Mouse (Mus musculus) embryonic facial prominence, embryonic 12.5 days (tissue): Measurements from ENCODE around the gene Ccdc170. TPM values are rescaled to one million over a fixed set of nuclear protein-coding genes. Genes with fewer than 3 reads are reported as not detected.
A peak's percentile ranks its signal among the peaks of the same experiment; 100 is the strongest.

Experiments used
- ATAC-seq: fragments of 200-750 bp; cut with Nextera tagmentation; 2 replicates; pipeline ENCODE4 v1.8.0; 2017; ENCODE audit not compliant: insufficient number of reproducible peaks, insufficient read depth, low FRiP score, low TSS enrichment
- H3K27ac ChIP-seq: fragments of 300-500 bp; sonication (generic); 2 replicates; pipeline ENCODE4 v1.5.1; 2016; ENCODE audit warnings: mild to moderate bottlenecking
- H3K27me3 ChIP-seq: fragments of 300-500 bp; sonication (generic); 2 replicates; pipeline ENCODE4 v1.6.1; 2016; ENCODE audit warnings: mild to moderate bottlenecking, moderate library complexity
- H3K36me3 ChIP-seq: fragments of 300-500 bp; sonication (generic); 2 replicates; pipeline ENCODE4 v1.6.1; 2016; ENCODE audit warnings: mild to moderate bottlenecking
- H3K4me1 ChIP-seq: fragments of 300-500 bp; sonication (generic); 2 replicates; pipeline ENCODE4 v1.6.1; 2016
- H3K4me2 ChIP-seq: fragments of 300-500 bp; sonication (generic); replicated peaks from 2 replicates; pipeline ENCODE4 v1.6.1; 2016; ENCODE audit warnings: mild to moderate bottlenecking, moderate library complexity
- H3K4me3 ChIP-seq: fragments of 300-500 bp; sonication (generic); 2 replicates; pipeline ENCODE4 v1.5.1; 2016; ENCODE audit warnings: mild to moderate bottlenecking
- H3K9ac ChIP-seq: fragments of 300-500 bp; sonication (generic); 2 replicates; pipeline ENCODE4 v1.6.1; 2016; ENCODE audit warnings: mild to moderate bottlenecking, moderate library complexity
- H3K9me3 ChIP-seq: fragments of 300-500 bp; sonication (generic); 2 replicates; pipeline ENCODE4 v1.6.1; 2016; ENCODE audit warnings: mild to moderate bottlenecking, moderate library complexity
- WGBS: fragments of 180-500 bp; shearing (Covaris S2); methylation state at CpG from one replicate; pipeline ENCODE4 v1.1.7; 2016; 5-methylcytosine and 5-hydroxymethylcytosine counted together
- polyA plus RNA-seq: library from polyadenylated mRNA; unstranded; fragments of >200 nt; fragmentation: Nextera tagmentation; extraction: Ambion mirVana; gene quantifications from 2 replicates; pipeline ENCODE4 v1.2.1, GENCODE M21; 2016

The Ccdc170 gene
- polyA plus RNA-seq, 1 experiment from 2014 or later: 0.15 TPM

DNA sequence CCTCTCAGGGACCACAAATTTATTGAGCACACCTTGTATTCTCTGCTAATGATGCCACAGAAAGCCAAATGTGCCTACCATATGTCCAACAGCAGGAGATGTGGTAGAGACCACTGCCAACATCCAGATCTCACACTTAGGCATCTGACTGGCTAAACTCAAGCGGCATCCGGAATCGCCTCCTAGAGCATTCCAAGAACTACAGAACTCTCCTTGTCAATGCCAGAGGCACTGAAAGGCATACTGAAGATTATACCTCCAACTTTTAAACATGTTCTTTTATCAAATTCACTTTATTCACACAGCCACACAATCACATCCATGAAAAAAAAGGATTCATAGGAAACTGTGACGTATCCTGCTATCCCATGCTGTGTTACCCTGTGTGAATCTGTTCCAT lies 88.5 kb downstream of the Ccdc170 start:
- 91% methylated on average over 4 of the region's 4 CpGs for WGBS
- no peaks in the 10 kb centered on the region for H3K36me3 ChIP-seq
- no peak overlapping the region for H3K4me3 ChIP-seq
- H3K27me3 ChIP-seq: no peaks in the 10 kb centered on the region
- no peak overlapping the region for H3K4me2 ChIP-seq
- H3K27ac ChIP-seq: no peak overlapping the region
- no peak for ATAC-seq
- no peak overlapping the region for H3K9ac ChIP-seq
- H3K4me1 ChIP-seq: no peaks in the 10 kb centered on the region
- H3K9me3 ChIP-seq: peaks cover 4% of the 10 kb centered on the region; the same call in 1 of the 2 replicates

DNA sequence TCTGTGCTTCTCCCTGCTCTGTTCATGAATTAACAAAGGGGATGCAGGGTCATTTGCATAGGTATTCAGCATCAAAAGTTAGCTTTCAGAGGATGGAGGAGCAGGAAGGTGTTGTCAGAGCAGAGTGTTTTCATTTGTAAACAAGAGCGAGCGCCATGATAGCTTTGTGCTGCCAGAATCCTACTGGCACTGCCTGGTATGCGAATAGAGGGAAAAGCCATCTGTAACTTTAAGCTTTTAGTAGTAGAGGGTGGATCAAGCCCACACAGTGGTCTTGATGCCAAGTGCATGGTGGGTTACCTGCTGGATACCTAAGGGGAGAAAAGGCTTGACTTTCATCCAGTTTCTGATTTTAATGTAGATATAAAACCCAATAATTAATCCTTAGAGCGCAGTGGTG lies 89.0 kb downstream of the Ccdc170 start:
- Histone ChIP-seq H3K9me3 (peaks cover 4% of the 10 kb centered on the region; the same call in 1 of the 2 replicates), H3K27me3 (no peaks in the 10 kb centered on the region), H3K9ac (no peak overlapping the region), H3K4me1 (no peaks in the 10 kb centered on the region), H3K36me3 (no peaks in the 10 kb centered on the region), H3K4me2 (no peak overlapping the region), H3K4me3 (no peak overlapping the region), H3K27ac (no peak overlapping the region)
- WGBS: 71% methylated on average over 4 of the region's 4 CpGs
- ATAC-seq: no peak

DNA sequence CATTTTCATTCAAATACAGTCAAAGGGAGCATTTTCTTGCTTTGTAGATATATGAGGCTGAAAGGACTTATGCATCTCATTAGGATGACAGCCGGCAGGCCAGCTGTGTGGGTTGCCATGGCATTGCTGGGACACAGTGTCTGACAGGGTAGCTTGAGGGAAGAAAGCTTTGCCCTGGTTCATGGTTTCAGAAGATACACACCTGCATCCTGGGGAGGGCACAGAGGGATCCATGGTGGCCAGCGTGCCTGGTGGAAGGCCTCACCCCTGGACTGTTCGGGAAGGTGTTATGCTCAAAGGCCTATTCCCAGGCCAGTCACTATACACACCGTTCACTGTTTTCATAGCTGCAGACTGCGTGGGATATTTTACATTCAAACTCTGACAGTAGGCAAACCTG lies 99.6 kb downstream of the Ccdc170 start:
- H3K36me3 ChIP-seq: no peaks in the 10 kb centered on the region
- no peaks in the 10 kb centered on the region for H3K9me3 ChIP-seq
- no peak overlapping the region for H3K27ac ChIP-seq
- no peak overlapping the region for H3K4me2 ChIP-seq
- no peak overlapping the region for H3K4me3 ChIP-seq
- no peak overlapping the region for H3K9ac ChIP-seq
- no peaks in the 10 kb centered on the region for H3K27me3 ChIP-seq
- no peaks in the 10 kb centered on the region for H3K4me1 ChIP-seq
- ATAC-seq: peak; percentile 47; the same call in 1 of the 2 replicates
- WGBS: 86% methylated on average over 5 of the region's 5 CpGs

DNA sequence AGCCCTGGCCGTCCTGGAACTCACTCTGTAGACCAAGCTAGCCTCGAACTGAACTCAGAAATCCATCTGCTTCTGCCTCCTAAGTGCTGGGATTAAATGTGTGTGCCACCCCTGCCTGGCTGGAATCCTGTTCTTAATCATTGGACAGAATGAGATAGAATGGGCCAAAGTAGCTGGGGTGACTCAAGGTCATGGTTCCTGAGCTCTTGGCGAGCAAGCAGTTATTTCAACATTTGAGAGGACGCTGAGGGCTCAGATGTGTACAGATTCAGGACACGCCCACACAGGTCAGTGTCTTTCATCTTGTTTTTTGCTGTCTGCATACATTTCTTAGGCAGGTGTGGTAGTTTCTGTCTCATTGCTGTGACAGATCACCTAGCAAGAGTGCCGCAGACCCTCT lies 104.4 kb downstream of the Ccdc170 start:
- Histone ChIP-seq H3K27me3 (no peaks in the 10 kb centered on the region), H3K27ac (no peak overlapping the region), H3K9ac (no peak overlapping the region), H3K4me3 (no peak overlapping the region), H3K9me3 (no peaks in the 10 kb centered on the region), H3K4me1 (no peaks in the 10 kb centered on the region), H3K36me3 (no peaks in the 10 kb centered on the region), H3K4me2 (no peak overlapping the region)
- WGBS: 83% methylated on average over 6 of the region's 6 CpGs
- ATAC-seq: no peak

DNA sequence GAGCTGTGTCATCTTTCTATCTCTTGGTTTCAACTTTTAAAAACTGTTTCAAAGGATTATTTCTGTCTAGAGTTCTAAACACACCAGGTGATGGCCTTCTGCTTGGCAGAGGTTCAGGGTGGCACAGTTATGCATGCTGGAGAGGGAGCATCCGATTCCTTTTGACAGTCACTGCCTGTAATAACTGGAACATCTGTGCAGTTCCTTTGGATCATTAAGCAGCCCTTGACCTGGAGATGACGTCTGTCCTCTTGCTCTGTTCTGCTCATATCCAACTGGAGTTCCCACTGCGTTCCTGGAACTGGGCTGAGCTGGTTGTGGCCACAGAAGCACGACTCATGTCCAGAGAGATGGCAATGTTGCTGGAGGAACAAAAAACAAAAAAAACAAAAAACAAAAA lies 107.3 kb downstream of the Ccdc170 start:
- Histone ChIP-seq H3K4me1 (no peaks in the 10 kb centered on the region), H3K9me3 (no peaks in the 10 kb centered on the region), H3K4me2 (no peak overlapping the region), H3K27ac (no peak overlapping the region), H3K4me3 (no peak overlapping the region), H3K27me3 (no peaks in the 10 kb centered on the region), H3K9ac (no peak overlapping the region), H3K36me3 (no peaks in the 10 kb centered on the region)
- 83% methylated on average over 4 of the region's 4 CpGs for WGBS
- ATAC-seq: no peak

DNA sequence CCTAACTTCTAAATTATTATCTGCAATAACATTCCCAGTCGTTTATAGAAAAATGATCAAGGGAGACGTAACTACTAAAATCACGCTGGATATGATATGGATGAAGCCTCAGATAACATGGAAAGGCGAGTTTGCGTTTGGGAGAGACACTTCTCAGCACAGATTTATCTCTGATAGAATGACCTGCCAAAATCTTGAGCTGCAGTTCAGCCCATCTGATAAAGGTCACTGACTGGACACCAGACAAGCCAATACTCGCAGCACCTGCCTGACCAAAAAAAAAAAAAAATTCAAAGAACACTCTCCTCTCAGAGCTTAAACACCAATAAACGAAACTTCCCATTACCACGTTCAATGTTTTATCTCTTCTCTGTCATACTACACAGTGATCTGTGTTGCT lies 108.7 kb downstream of the Ccdc170 start:
- H3K4me2 ChIP-seq: no peak overlapping the region
- no peaks in the 10 kb centered on the region for H3K4me1 ChIP-seq

DNA sequence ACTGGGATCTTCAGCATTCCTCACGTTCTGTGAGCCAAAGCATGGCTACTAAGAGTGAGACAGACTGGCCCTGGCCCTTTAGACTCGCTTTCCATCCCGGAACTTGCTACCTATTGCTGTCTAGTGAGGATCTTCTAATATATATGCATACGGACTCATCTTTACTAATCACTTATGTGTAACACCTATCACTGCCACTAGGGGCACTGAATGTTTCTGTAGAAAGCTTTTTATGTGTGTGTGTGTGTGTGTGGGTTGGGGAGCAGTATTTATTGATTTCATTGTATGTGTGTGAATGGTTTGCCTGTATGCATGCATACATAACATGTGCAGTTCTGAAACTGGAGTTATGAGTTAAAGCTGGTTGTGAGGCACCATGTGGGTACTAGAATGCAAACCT lies 111.5 kb downstream of the Ccdc170 start:
- no peak overlapping the region for H3K9ac ChIP-seq
- ATAC-seq: no peak
- H3K36me3 ChIP-seq: no peaks in the 10 kb centered on the region
- no peak overlapping the region for H3K27ac ChIP-seq
- H3K27me3 ChIP-seq: no peaks in the 10 kb centered on the region
- no peaks in the 10 kb centered on the region for H3K9me3 ChIP-seq
- no peak overlapping the region for H3K4me3 ChIP-seq
- no peak overlapping the region for H3K4me2 ChIP-seq
- no peaks in the 10 kb centered on the region for H3K4me1 ChIP-seq
- WGBS: 66% methylated on average over 4 of the region's 4 CpGs

More for the DNA sequence above, 108.7 kb downstream of the Ccdc170 start:
- Histone ChIP-seq H3K4me3 (no peak overlapping the region), H3K9ac (no peak overlapping the region), H3K36me3 (no peaks in the 10 kb centered on the region), H3K27me3 (no peaks in the 10 kb centered on the region), H3K9me3 (no peaks in the 10 kb centered on the region), H3K27ac (no peak overlapping the region)
- ATAC-seq: no peak
- 78% methylated on average over 8 of the region's 8 CpGs for WGBS

DNA sequence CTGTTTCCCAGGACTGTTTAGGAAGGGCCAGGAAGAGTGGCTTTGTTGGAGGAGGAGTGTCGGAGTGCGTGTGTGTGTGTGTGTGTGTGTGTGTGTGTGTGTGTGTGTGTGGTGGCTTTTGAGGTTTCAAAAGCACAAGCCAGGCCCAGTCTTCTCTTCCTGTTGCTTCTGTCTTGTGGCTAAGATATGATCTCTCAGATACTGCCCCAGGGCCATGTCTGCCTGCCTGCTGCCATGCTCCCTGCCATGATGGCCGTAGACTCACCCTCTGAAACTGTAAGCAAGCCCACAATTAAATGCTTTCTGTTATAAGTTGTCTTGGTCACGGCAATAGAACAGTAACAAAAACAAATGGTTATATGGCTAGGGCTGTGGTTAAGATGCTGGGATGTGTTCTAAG lies 114.9 kb downstream of the Ccdc170 start:
- Histone ChIP-seq H3K27ac (no peak overlapping the region), H3K27me3 (no peaks in the 10 kb centered on the region), H3K4me3 (no peak overlapping the region), H3K9me3 (no peaks in the 10 kb centered on the region), H3K4me1 (no peaks in the 10 kb centered on the region), H3K9ac (no peak overlapping the region), H3K36me3 (no peaks in the 10 kb centered on the region), H3K4me2 (no peak overlapping the region)
- ATAC-seq: no peak
- WGBS: 86% methylated on average over 4 of the region's 4 CpGs

DNA sequence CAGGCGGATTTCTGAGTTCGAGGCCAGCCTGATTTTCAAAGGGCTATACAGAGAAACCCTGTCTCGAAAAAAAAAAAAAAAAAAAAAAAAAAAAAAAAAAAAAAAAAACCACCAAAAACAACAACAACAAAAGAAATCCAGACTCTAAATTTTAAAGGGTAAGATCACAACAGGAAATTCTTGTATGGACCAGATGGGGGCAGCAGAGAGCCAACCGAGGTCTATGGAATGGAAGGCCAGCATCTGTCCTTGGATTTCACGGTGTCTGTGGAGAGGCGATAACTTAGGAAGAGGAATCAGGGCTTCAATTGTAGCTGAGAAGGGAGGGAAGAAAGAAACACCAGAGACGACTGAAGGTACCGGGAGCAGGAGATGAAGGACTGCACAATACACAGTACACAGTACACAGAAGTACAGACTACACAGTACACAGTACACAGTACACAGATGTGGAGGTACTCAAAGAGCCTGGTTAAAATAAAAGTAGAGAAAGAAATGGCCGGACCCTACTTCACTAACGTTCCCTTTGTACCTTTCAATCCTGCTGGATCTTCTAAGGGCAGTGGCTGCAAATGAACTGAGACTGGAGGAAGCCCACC lies 116.0 kb downstream of the Ccdc170 start:
- H3K27ac ChIP-seq: no peak overlapping the region
- no peak for ATAC-seq
- no peak overlapping the region for H3K9ac ChIP-seq
- no peak overlapping the region for H3K4me2 ChIP-seq
- no peaks in the 10 kb centered on the region for H3K4me1 ChIP-seq
- no peaks in the 10 kb centered on the region for H3K27me3 ChIP-seq
- no peak overlapping the region for H3K4me3 ChIP-seq
- 66% methylated on average over 10 of the region's 10 CpGs for WGBS
- no peaks in the 10 kb centered on the region for H3K9me3 ChIP-seq
- H3K36me3 ChIP-seq: no peaks in the 10 kb centered on the region

DNA sequence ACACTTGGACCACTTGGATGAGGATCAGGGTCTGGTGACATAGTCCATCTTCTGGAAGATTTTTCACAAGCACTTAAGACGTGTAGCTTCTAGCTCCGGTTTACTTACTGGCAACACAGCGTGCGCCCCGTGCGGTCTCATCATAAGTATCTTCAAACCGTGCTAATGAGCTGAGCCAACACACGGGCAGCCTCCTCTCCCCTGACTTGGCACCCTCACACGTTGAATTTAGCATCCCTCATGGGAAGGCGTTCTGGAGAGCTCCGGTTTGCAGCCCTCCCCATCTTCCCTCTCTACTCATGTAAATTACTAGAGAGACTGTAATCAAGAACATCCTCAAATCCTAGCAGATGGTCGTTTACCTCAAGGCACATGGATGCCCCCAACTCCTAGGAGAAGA lies 116.6 kb downstream of the Ccdc170 start:
- Histone ChIP-seq H3K27ac (no peak overlapping the region), H3K9ac (no peak overlapping the region), H3K4me1 (no peaks in the 10 kb centered on the region), H3K4me3 (no peak overlapping the region), H3K4me2 (no peak overlapping the region), H3K9me3 (no peaks in the 10 kb centered on the region), H3K27me3 (no peaks in the 10 kb centered on the region), H3K36me3 (no peaks in the 10 kb centered on the region)
- no peak for ATAC-seq
- WGBS: 75% methylated on average over 12 of the region's 12 CpGs

DNA sequence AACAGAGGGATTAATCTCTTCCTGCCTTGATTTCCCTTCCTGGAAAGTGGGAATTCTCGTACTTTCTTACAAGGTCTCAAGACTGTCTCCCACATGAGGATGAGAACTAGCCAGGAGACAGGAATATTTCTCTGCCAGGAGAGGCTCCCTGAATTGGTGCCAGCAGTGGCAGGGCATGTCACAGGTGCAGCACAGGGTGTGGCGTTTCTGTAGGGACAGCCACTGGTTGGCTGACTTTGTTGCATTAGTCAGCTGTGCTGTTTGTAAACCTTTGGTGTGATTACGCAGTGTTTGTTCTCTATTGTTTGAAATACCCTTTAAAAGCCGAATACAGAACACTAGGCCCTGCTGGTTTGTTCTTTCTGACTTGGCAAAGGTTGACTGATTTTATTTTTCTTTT lies 117.3 kb downstream of the Ccdc170 start:
- H3K9ac ChIP-seq: no peak overlapping the region
- no peaks in the 10 kb centered on the region for H3K4me1 ChIP-seq
- H3K4me2 ChIP-seq: no peak overlapping the region
- ATAC-seq: no peak
- H3K36me3 ChIP-seq: no peaks in the 10 kb centered on the region
- H3K4me3 ChIP-seq: no peak overlapping the region
- H3K9me3 ChIP-seq: no peaks in the 10 kb centered on the region
- no peak overlapping the region for H3K27ac ChIP-seq
- WGBS: 79% methylated on average over 4 of the region's 4 CpGs
- no peaks in the 10 kb centered on the region for H3K27me3 ChIP-seq

DNA sequence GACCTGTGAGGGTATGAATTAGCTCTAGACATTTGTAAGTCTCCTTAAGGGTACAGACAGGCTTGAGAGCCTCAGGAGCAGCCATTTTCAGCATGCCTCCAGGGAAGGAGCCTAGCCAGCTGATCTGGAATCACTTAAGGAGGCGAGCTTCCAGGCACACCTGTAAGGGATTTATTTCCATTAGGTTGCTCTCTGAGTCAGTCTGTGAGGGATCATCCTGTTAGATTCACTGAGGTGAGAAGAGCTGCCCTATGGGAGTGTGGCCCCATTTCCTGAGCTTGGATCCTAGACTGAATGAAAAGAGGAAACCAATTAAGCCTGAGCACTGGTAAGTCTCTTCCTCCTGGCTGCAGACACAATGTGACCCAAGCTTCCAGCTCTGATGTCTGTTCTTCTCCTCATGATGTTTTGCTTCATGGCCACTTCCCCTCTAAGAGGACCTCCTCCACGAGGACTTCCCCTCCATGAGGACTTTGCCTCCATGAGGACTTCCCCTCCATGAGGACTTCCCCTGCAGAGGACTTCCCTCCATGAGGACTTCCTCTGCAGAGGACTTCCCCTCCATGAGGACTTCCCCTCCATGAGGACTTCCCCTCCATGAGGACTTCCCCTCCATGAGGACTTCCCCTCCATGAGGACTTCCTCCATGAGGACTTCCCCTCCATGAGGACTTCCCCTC lies 118.6 kb downstream of the Ccdc170 start:
- no peaks in the 10 kb centered on the region for H3K36me3 ChIP-seq
- H3K27me3 ChIP-seq: no peaks in the 10 kb centered on the region
- 43% methylated on average over 2 of the region's 2 CpGs for WGBS
- H3K9ac ChIP-seq: no peak overlapping the region
- no peak overlapping the region for H3K4me3 ChIP-seq
- no peaks in the 10 kb centered on the region for H3K4me1 ChIP-seq
- H3K9me3 ChIP-seq: no peaks in the 10 kb centered on the region
- no peak overlapping the region for H3K27ac ChIP-seq
- ATAC-seq: no peak
- no peak overlapping the region for H3K4me2 ChIP-seq
